Mouse (Mus musculus) midbrain, embryonic 16.5 days (tissue): ENCODE measurements around the gene Tbc1d10a. TPM values are rescaled to one million over a fixed set of nuclear protein-coding genes. Genes with fewer than 3 reads are reported as not detected.

Experiments used
- ATAC-seq: fragments of 200-750 bp; cut with Nextera tagmentation; 2 replicates; pipeline ENCODE4 v1.8.0; 2017; ENCODE audit warnings: moderate TSS enrichment
- H3K27ac ChIP-seq: fragments of 300-500 bp; sonication (generic); 2 replicates; pipeline ENCODE4 v1.5.1; 2014; ENCODE audit warnings: mild to moderate bottlenecking, low read length, mixed read lengths
- H3K27me3 ChIP-seq: fragments of 300-500 bp; sonication (generic); 2 replicates; pipeline ENCODE4 v1.6.1; 2014; ENCODE audit warnings: low read depth, low read length, mixed read lengths; ENCODE audit not compliant: control insufficient read depth, insufficient read depth
- H3K36me3 ChIP-seq: fragments of 300-500 bp; sonication (generic); 2 replicates; pipeline ENCODE4 v1.6.1; 2014; ENCODE audit warnings: mild to moderate bottlenecking, low read length, moderate library complexity, mixed read lengths; ENCODE audit not compliant: control insufficient read depth, insufficient read depth
- H3K4me1 ChIP-seq: fragments of 300-500 bp; sonication (generic); 2 replicates; pipeline ENCODE4 v1.6.1; 2014; ENCODE audit warnings: mild to moderate bottlenecking, low read length, mixed read lengths; ENCODE audit not compliant: control insufficient read depth, insufficient read depth
- H3K4me2 ChIP-seq: fragments of 300-500 bp; sonication (generic); 2 replicates; pipeline ENCODE4 v1.6.1; 2014; ENCODE audit warnings: mild to moderate bottlenecking, low read length, mixed read lengths
- H3K4me3 ChIP-seq: fragments of 300-500 bp; sonication (generic); 2 replicates; pipeline ENCODE4 v1.5.1; 2014; ENCODE audit warnings: low read depth, mild to moderate bottlenecking, low read length, moderate library complexity, mixed read lengths
- H3K9ac ChIP-seq: fragments of 300-500 bp; sonication (generic); 2 replicates; pipeline ENCODE4 v1.6.1; 2014; ENCODE audit warnings: low read depth, low read length, mixed read lengths
- H3K9me3 ChIP-seq: fragments of 300-500 bp; sonication (generic); replicated peaks from 2 replicates; pipeline ENCODE4 v1.6.1; 2014; ENCODE audit warnings: mild to moderate bottlenecking, low read length, mixed read lengths; ENCODE audit not compliant: control insufficient read depth, poor library complexity, severe bottlenecking
- WGBS: fragments of 180-500 bp; shearing (Covaris S2); extraction: QIAGEN DNeasy Blood & Tissue Kit; methylation state at CpG from one replicate; pipeline ENCODE4 v1.1.7; 2014; 5-methylcytosine and 5-hydroxymethylcytosine counted together
- polyA plus RNA-seq: library from polyadenylated mRNA; unstranded; fragments of >200 nt; fragmentation: Nextera tagmentation; extraction: Ambion mirVana; gene quantifications from 2 replicates; pipeline ENCODE4 v1.2.1, GENCODE M21; 2015

Gene Tbc1d10a
- polyA plus RNA-seq, 1 experiment from 2014 or later = 34.8 TPM

- no peak overlapping the region for H3K9ac ChIP-seq
- ATAC-seq = no peak
- H3K27me3 ChIP-seq = no peaks in the 10 kb centered on the region
- no peak overlapping the region for H3K4me3 ChIP-seq
- H3K36me3 ChIP-seq = peaks cover 17% of the 10 kb centered on the region; the same call in 1 of the 2 replicates
- no peaks in the 10 kb centered on the region for H3K4me1 ChIP-seq
- H3K9me3 ChIP-seq = no peaks in the 10 kb centered on the region
- H3K27ac ChIP-seq = no peak overlapping the region
- H3K4me2 ChIP-seq = no peak overlapping the region
- WGBS = 83% methylated on average over 5 of the region's 5 CpGs
Measured at GRCm38 (mm10) chr11:4205097-4205655, 18.6 kb downstream of the Tbc1d10a start.

GRCm38 (mm10) chr11:4205951-4206350 lies 19.4 kb downstream of the Tbc1d10a start:
- 89% methylated on average over 7 of the region's 7 CpGs for WGBS
- Histone ChIP-seq H3K9me3 (no peaks in the 10 kb centered on the region), H3K27ac (no peak overlapping the region), H3K4me3 (no peak overlapping the region), H3K4me1 (no peaks in the 10 kb centered on the region), H3K4me2 (no peak overlapping the region), H3K36me3 (peaks cover 17% of the 10 kb centered on the region; the same call in 1 of the 2 replicates), H3K9ac (no peak overlapping the region), H3K27me3 (no peaks in the 10 kb centered on the region)
- no peak for ATAC-seq

GRCm38 (mm10) chr11:4206563-4206962 lies 20.0 kb downstream of the Tbc1d10a start:
- Histone ChIP-seq H3K9me3 (no peaks in the 10 kb centered on the region), H3K27me3 (no peaks in the 10 kb centered on the region), H3K4me1 (no peaks in the 10 kb centered on the region), H3K9ac (no peak overlapping the region), H3K27ac (no peak overlapping the region), H3K4me2 (no peak overlapping the region), H3K4me3 (no peak overlapping the region), H3K36me3 (peaks cover 21% of the 10 kb centered on the region; the same call in 1 of the 2 replicates)
- ATAC-seq = no peak
- WGBS = 91% methylated on average over 6 of the region's 6 CpGs

- H3K27ac ChIP-seq = no peak overlapping the region
- no peak overlapping the region for H3K4me3 ChIP-seq
- H3K9me3 ChIP-seq = no peaks in the 10 kb centered on the region
- ATAC-seq = no peak
- H3K9ac ChIP-seq = no peak overlapping the region
- no peaks in the 10 kb centered on the region for H3K27me3 ChIP-seq
- no peak overlapping the region for H3K4me2 ChIP-seq
- H3K4me1 ChIP-seq = no peaks in the 10 kb centered on the region
- peaks cover 23% of the 10 kb centered on the region; the same call in 1 of the 2 replicates for H3K36me3 ChIP-seq
- 89% methylated on average over 9 of the region's 9 CpGs for WGBS
Measured at GRCm38 (mm10) chr11:4207655-4208054, 21.1 kb downstream of the Tbc1d10a start.

GRCm38 (mm10) chr11:4209556-4209955 lies 23.0 kb downstream of the Tbc1d10a start:
- no peak overlapping the region for H3K4me2 ChIP-seq
- no peak for ATAC-seq
- H3K9me3 ChIP-seq = no peaks in the 10 kb centered on the region
- 84% methylated on average over 5 of the region's 5 CpGs for WGBS
- no peak overlapping the region for H3K27ac ChIP-seq
- H3K4me3 ChIP-seq = no peak overlapping the region
- no peaks in the 10 kb centered on the region for H3K4me1 ChIP-seq
- H3K36me3 ChIP-seq = peaks cover 33% of the 10 kb centered on the region; the same call in 1 of the 2 replicates
- no peaks in the 10 kb centered on the region for H3K27me3 ChIP-seq
- no peak overlapping the region for H3K9ac ChIP-seq

GRCm38 (mm10) chr11:4210786-4211185 lies 24.2 kb downstream of the Tbc1d10a start:
- no peak overlapping the region for H3K9ac ChIP-seq
- WGBS = 92% methylated on average over 1 of the region's 1 CpGs
- H3K4me3 ChIP-seq = no peak overlapping the region
- no peaks in the 10 kb centered on the region for H3K4me1 ChIP-seq
- peaks cover 38% of the 10 kb centered on the region; the same call in 1 of the 2 replicates for H3K36me3 ChIP-seq
- H3K9me3 ChIP-seq = no peaks in the 10 kb centered on the region
- ATAC-seq = no peak
- no peak overlapping the region for H3K27ac ChIP-seq
- no peak overlapping the region for H3K4me2 ChIP-seq
- no peaks in the 10 kb centered on the region for H3K27me3 ChIP-seq

GRCm38 (mm10) chr11:4213107-4213506 lies 26.5 kb downstream of the Tbc1d10a start:
- ATAC-seq = no peak
- H3K4me2 ChIP-seq = no peak overlapping the region
- no peak overlapping the region for H3K27ac ChIP-seq
- no peaks in the 10 kb centered on the region; the same call in 1 of the 2 replicates for H3K9me3 ChIP-seq
- peaks cover 11% of the 10 kb centered on the region for H3K27me3 ChIP-seq
- 90% methylated on average over 10 of the region's 10 CpGs for WGBS
- no peak overlapping the region for H3K4me3 ChIP-seq
- H3K9ac ChIP-seq = no peak overlapping the region
- peaks cover 4% of the 10 kb centered on the region; the same call in 1 of the 2 replicates for H3K4me1 ChIP-seq
- peaks cover 31% of the 10 kb centered on the region; the same call in 1 of the 2 replicates for H3K36me3 ChIP-seq

GRCm38 (mm10) chr11:4214572-4214971 lies 28.0 kb downstream of the Tbc1d10a start:
- H3K4me2 ChIP-seq = no peak overlapping the region
- H3K4me3 ChIP-seq = no peak overlapping the region
- peaks cover 7% of the 10 kb centered on the region; the same call in 1 of the 2 replicates for H3K4me1 ChIP-seq
- H3K36me3 ChIP-seq = peaks cover 24% of the 10 kb centered on the region; the same call in 1 of the 2 replicates
- H3K27me3 ChIP-seq = peaks cover 14% of the 10 kb centered on the region
- no peak overlapping the region for H3K27ac ChIP-seq
- WGBS = 95% methylated on average over 14 of the region's 14 CpGs
- no peak overlapping the region for H3K9ac ChIP-seq
- ATAC-seq = no peak
- H3K9me3 ChIP-seq = no peaks in the 10 kb centered on the region; the same call in 1 of the 2 replicates

GRCm38 (mm10) chr11:4215061-4215460 lies 28.5 kb downstream of the Tbc1d10a start:
- no peak overlapping the region for H3K9ac ChIP-seq
- H3K4me2 ChIP-seq = no peak overlapping the region
- peaks cover 14% of the 10 kb centered on the region for H3K27me3 ChIP-seq
- no peak overlapping the region for H3K27ac ChIP-seq
- no peak for ATAC-seq
- no peaks in the 10 kb centered on the region; the same call in 1 of the 2 replicates for H3K9me3 ChIP-seq
- H3K36me3 ChIP-seq = peaks cover 22% of the 10 kb centered on the region; the same call in 1 of the 2 replicates
- no peak overlapping the region for H3K4me3 ChIP-seq
- H3K4me1 ChIP-seq = peaks cover 7% of the 10 kb centered on the region; the same call in 1 of the 2 replicates
- 87% methylated on average over 10 of the region's 10 CpGs for WGBS
